Mouse (Mus musculus): ENCODE measurements around the gene Meox2. TPM values are rescaled to one million over a fixed set of nuclear protein-coding genes. Genes with fewer than 3 reads are reported as not detected.

Meox2 gene
- polyA plus RNA-seq, 1 experiment from 2014 or later = 64.4 TPM

GRCm38 (mm10) chr12:37188940-37189488, 80.7 kb downstream of the Meox2 start:
- Histone ChIP-seq H3K9ac (ENCODE audit: low read length) (no peak overlapping the region), H3K36me3 (ENCODE audit: control insufficient read depth, insufficient read depth, low read length) (no peaks in the 10 kb centered on the region), H3K4me3 (ENCODE audit: low read depth, low read length) (no peak overlapping the region), H3K4me2 (ENCODE audit: low read depth, severe bottlenecking) (no peak overlapping the region), H3K27me3 (ENCODE audit: control insufficient read depth, insufficient read depth, low read length) (no peaks in the 10 kb centered on the region), H3K27ac (replicated peaks; ENCODE audit: low read depth, low read length) (no peak overlapping the region), H3K4me1 (ENCODE audit: control insufficient read depth, insufficient read depth, low read length) (no peaks in the 10 kb centered on the region), H3K9me3 (ENCODE audit: control insufficient read depth, low read length) (no peaks in the 10 kb centered on the region)
- ATAC-seq (ENCODE audit: insufficient number of reproducible peaks, low FRiP score, low TSS enrichment, low read depth) (no peak; the same call in 1 of the 2 replicates), DNase-seq (ENCODE audit: low spot score) (no peak)
- 40% methylated on average over 5 of the region's 5 CpGs for WGBS

Other genes with a start within 250 kb of the Meox2 start
- gene Agmo, start 133.1 kb downstream of the Meox2 start, polyA plus RNA-seq (2014; fragmentation: Nextera tagmentation; extraction: Ambion mirVana) = 0.30 and 0.63 TPM in 2 replicates

All from limb, embryonic 11.5 days (tissue).